Mouse (Mus musculus) kidney, adult 2 months (tissue): ENCODE results near the gene Ntm. TPM values are rescaled to one million over a fixed set of nuclear protein-coding genes. Genes with fewer than 3 reads are reported as not detected.

Source experiments
- DNase-seq: peaks from one replicate; pipeline ENCODE4 v3.0.0; 2021
- H3K27ac ChIP-seq: fragments of 200-500 bp; 2 replicates; pipeline ENCODE4 v1.5.1; 2012; ENCODE audit warnings: low read depth, low read length, control low read depth, inconsistent platforms; ENCODE audit not compliant: insufficient read depth
- H3K27me3 ChIP-seq: fragments of 200-500 bp; replicated peaks from 2 replicates; pipeline ENCODE4 v1.6.1; 2012; ENCODE audit warnings: mild to moderate bottlenecking, moderate library complexity, low read length, inconsistent platforms; ENCODE audit not compliant: control insufficient read depth, insufficient read depth
- H3K36me3 ChIP-seq: fragments of 200-500 bp; 2 replicates; pipeline ENCODE4 v1.6.1; 2012; ENCODE audit warnings: mild to moderate bottlenecking, moderate library complexity, low read length, inconsistent platforms; ENCODE audit not compliant: control insufficient read depth, insufficient read depth
- H3K4me1 ChIP-seq: fragments of 200-500 bp; 2 replicates; pipeline ENCODE4 v1.6.1; 2011; ENCODE audit warnings: low read length; ENCODE audit not compliant: control insufficient read depth, insufficient read depth
- H3K4me3 ChIP-seq: fragments of 200-500 bp; 2 replicates; pipeline ENCODE4 v1.5.1; 2011; ENCODE audit warnings: mild to moderate bottlenecking, low read depth, low read length, control low read depth; ENCODE audit not compliant: insufficient read depth
- CTCF ChIP-seq: fragments of 200-500 bp; conservative IDR thresholded peaks from 2 replicates; pipeline ENCODE4 v1.5.1; 2011; ENCODE audit warnings: low read depth, mild to moderate bottlenecking, control low read depth, low read length, moderate library complexity, mixed read lengths; ENCODE audit not compliant: insufficient read depth, insufficient read length
- POLR2A ChIP-seq: fragments of 200-500 bp; IDR thresholded peaks from one replicate; pipeline ENCODE4 v1.6.1; 2011; ENCODE audit warnings: low read depth, low read length, control low read depth
- WGBS: fragments of 180-500 bp; shearing (Covaris S2); methylation state at CpG from one replicate; pipeline ENCODE4 v1.1.7; 2018; 5-methylcytosine and 5-hydroxymethylcytosine counted together
- polyA plus RNA-seq: library from polyadenylated mRNA; depleted of rRNA; stranded (reverse); fragments of >200 nt; gene quantifications from 2 replicates; pipeline ENCODE4 v1.2.3, GENCODE M21; 2012

Ntm gene
- polyA plus RNA-seq, 1 experiment = 0.74 TPM

DNA sequence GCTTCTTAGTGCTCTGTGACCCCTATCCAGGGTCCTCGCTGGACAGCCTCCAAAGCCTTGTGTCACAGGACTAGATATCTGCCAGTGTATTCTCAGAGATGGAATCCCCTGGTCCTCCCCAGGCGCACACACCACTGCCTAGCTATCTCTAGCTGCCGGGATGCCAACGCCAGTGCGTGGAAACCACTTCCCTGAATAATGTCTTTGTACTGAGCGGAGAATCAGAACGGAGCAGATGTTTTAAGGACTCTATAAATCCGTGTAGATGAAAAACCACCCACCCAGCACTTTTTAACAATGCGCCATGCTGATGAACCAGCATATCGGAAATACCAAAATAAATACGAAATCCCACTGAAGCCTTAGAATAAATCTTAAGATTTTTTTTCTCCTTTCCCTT lies 384.7 kb downstream of the Ntm start:
- TF ChIP-seq CTCF (no peak), POLR2A (no peak)
- H3K4me3 ChIP-seq = no peak overlapping the region
- no peaks in the 10 kb centered on the region for H3K36me3 ChIP-seq
- no peak for DNase-seq
- H3K27me3 ChIP-seq = no peaks in the 10 kb centered on the region; the same call in 1 of the 2 replicates
- H3K4me1 ChIP-seq = no peaks in the 10 kb centered on the region
- WGBS = 78% methylated on average over 11 of the region's 11 CpGs
- H3K27ac ChIP-seq = no peak overlapping the region

DNA sequence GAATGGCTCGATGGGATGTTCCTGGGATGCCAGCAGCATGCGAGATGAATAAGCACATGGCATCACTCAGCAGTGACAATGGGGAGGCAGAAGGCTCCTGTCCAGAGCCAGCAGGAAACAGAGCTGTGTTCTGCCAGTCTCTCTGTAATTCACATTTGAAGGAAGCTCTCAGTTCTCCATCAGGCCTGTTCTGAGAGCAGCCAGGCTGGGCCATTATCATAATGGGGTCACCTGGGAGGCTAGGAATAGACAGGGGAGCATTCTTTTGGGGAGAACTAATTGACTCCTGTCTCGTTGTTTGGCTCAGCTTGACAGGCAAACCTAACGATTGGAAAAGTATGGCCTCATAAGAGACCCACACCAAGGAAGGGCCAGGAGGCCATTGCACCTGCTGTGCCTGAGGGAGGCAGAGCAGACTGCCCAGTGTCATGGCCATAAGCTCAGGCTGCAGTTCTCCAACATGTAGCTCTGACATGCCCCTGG lies 386.8 kb downstream of the Ntm start:
- H3K27me3 ChIP-seq = no peaks in the 10 kb centered on the region; the same call in 1 of the 2 replicates
- no peak overlapping the region for H3K27ac ChIP-seq
- DNase-seq = no peak
- TF ChIP-seq POLR2A = no peak
- TF ChIP-seq CTCF = no peak
- 59% methylated on average over 4 of the region's 4 CpGs for WGBS
- no peaks in the 10 kb centered on the region for H3K36me3 ChIP-seq
- no peak overlapping the region for H3K4me3 ChIP-seq
- H3K4me1 ChIP-seq = no peaks in the 10 kb centered on the region

DNA sequence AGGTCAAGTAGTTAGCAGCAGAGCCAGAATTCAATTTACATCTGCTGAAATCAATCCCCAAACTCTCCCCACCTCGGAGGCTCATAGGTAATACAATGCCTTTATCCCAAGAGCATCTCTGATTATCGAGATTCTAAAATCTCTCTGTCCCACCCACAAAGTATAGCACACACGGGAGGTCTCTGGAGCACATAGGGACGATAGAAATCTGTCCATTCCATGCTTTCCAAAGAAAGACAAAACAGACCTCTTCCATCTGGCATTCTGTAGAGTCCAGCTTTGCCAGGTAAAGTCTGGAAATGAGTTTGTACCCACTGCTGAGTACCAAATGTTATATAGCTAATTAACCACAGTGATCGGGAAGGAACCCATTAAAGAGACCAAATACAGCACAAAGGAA lies 388.4 kb downstream of the Ntm start:
- H3K4me1 ChIP-seq = no peaks in the 10 kb centered on the region
- 61% methylated on average over 5 of the region's 5 CpGs for WGBS
- TF ChIP-seq CTCF = no peak
- no peak for TF ChIP-seq POLR2A

DNA sequence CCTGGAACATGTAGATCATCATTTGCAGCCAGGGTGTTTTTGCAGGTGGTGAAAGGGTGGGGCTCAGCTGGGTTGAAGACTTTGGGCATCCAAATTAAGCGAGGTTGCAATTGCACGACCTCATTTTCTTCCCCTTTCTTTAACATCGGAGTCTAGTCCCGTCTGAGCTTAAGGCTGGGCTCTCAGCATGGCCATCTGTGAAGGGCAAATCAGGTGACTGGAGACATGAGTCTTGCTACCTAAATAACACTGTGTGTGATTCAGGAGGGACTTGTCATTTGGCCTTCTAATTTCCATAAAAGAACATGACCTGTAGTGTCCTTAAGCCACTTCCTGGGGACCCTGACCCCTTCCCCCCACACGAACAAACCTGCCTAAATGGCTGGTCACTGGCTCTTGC lies 394.4 kb downstream of the Ntm start:
- no peak for TF ChIP-seq POLR2A
- no peak for TF ChIP-seq CTCF
- Histone ChIP-seq H3K4me1 (no peaks in the 10 kb centered on the region), H3K4me3 (no peak overlapping the region), H3K27ac (no peak overlapping the region), H3K36me3 (no peaks in the 10 kb centered on the region), H3K27me3 (no peaks in the 10 kb centered on the region; the same call in 1 of the 2 replicates)
- WGBS = 39% methylated on average over 5 of the region's 5 CpGs
- no peak for DNase-seq

More for the DNA sequence above, 388.4 kb downstream of the Ntm start:
- no peak for DNase-seq
- no peaks in the 10 kb centered on the region; the same call in 1 of the 2 replicates for H3K27me3 ChIP-seq
- no peak overlapping the region for H3K4me3 ChIP-seq
- H3K36me3 ChIP-seq = no peaks in the 10 kb centered on the region
- H3K27ac ChIP-seq = no peak overlapping the region

DNA sequence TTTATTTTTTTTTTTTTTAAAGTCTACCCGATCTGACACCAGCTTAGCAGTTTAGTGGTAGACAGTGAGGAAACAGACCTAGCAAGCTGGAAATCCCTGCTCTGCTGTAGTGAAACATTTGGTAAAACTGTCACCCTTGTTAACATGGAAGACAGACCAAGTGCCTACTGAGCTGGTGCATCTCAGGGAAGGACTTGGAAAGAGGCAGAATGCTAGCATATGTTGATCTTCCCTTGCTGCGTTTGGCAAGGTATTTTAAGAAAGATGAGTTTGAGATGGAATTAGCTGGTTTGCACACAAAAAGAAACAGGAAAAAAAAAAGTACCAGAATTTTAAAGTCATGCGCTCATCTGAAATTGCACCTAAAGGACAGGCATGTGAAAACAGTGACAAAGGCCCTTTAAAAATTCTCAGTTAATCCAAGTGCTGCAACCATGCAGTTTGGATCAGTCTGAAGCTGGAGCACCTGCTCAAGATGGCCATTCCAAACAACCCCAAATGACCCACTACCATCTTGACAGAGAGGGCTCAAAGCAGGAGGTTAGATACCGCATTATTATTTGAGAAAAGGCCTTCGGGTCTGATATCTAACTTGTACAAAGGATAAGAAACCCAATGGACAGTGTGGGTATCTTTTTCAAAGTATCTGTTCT lies 400.4 kb downstream of the Ntm start:
- no peaks in the 10 kb centered on the region; the same call in 1 of the 2 replicates for H3K27me3 ChIP-seq
- H3K27ac ChIP-seq = no peak overlapping the region
- no peaks in the 10 kb centered on the region for H3K36me3 ChIP-seq
- TF ChIP-seq POLR2A = no peak
- no peak for TF ChIP-seq CTCF
- DNase-seq = no peak
- H3K4me1 ChIP-seq = no peaks in the 10 kb centered on the region
- WGBS = 87% methylated on average over 5 of the region's 5 CpGs
- no peak overlapping the region for H3K4me3 ChIP-seq

DNA sequence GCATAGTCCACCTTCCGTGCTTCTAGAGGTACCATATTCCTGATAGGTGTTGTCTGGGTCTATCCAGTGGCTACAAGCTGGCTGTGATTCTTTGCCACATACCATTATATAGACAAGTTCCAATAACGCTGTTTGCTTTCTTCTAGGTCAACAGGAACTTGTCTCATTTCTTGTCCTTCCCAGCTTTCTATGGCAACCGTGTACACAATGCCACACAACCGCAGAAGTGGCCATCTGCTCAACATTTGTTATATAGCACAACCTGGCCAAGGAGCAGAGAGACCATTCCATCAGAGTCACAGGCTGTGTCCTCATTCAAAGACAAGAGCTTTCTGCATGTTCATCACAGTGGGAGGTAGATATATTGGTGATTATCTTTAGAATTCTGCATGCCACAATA lies 404.0 kb downstream of the Ntm start:
- TF ChIP-seq CTCF (no peak), POLR2A (no peak)
- Histone ChIP-seq H3K27ac (no peak overlapping the region), H3K4me1 (no peaks in the 10 kb centered on the region), H3K4me3 (no peak overlapping the region), H3K36me3 (no peaks in the 10 kb centered on the region), H3K27me3 (no peaks in the 10 kb centered on the region)
- DNase-seq = no peak
- WGBS = 84% methylated on average over 4 of the region's 4 CpGs

DNA sequence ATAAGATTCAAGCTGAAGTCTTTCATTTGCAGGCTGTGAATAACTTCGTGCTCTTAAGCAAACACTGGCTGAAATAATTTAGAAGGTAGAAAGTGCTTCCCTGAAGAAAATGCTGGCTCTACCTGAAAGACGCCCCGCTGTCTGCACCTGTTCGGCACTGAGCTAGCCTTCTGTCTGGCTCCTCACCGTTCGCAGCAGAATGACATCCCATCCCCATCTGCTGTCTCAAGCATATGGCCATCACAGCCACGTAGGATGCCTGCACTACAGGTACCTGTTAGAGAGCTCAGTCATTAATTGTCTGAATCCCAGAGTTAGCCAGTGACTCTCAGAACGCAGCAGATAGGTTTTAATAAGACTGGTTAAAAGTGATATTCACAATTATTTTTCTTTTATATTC lies 412.4 kb downstream of the Ntm start:
- WGBS = 82% methylated on average over 8 of the region's 8 CpGs
- Histone ChIP-seq H3K4me1 (no peaks in the 10 kb centered on the region), H3K36me3 (no peaks in the 10 kb centered on the region), H3K27ac (no peak overlapping the region), H3K4me3 (no peak overlapping the region), H3K27me3 (no peaks in the 10 kb centered on the region)
- no peak for TF ChIP-seq CTCF
- TF ChIP-seq POLR2A = no peak
- no peak for DNase-seq
